Mouse (Mus musculus): ENCODE measurements around the gene Sema5a. TPM values are rescaled to one million over a fixed set of nuclear protein-coding genes. Genes with fewer than 3 reads are reported as not detected.

The Sema5a gene
- total RNA-seq, 2 experiments from 2014 or later: 23.7 to 26.0 TPM

DNA sequence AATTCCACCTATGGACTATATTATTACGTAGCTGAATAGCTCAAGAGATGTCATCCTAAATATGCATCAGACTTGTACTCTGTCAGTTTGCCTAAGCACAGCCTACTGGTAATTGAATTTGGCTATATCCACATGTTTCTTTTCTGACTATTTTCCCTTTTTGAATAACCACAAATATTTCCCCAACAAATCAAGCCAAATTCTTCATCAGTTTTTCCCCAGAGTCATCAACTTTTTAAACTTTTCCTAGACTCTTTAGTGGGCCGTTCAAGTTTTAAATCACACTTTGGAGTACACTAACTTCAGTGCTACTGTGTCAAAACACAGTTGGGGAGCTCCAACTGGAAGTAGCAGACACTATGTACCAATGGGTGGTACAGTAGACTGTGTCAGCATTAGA lies 448.4 kb downstream of the Sema5a start:
- intact Hi-C loops (cut with DNase I): no loop called here
- no peak for DNase-seq (ENCODE audit: low spot score in 2 of 2)

DNA sequence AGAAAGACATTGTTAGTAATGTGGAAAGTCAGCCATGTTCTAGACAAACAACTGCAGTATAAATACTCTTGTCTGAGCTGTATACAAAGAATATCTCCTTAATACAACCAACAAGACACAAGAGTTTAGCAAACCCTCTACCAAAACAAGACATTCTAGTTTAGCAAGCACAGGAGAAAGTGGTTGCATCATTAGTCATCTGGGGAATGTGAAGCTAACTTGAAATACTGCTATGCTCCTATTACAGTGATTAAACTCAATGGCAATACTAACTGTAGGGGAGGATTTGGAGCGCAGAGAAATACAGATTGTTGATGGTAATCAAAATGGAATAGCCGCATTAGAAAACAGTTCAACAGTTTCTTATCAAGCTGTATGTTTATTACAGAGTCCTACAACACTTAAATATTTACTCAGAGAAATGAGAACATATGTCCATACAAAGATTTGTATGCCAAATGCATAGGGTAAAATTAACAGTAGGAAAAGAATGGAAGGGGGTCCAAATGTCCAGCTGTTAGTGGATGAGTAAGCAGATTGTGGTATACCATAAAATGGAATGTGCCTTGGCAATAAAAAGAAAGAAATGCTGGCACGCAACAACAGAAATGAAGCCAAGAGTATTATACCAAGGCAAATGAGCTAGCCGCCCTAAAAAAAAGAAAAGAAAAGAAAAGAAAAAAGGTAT lies 472.8 kb downstream of the Sema5a start:
- intact Hi-C loops (cut with DNase I): loop anchor here (10.0 kb wide), 1 partner anchor 143 kb away; no protein-coding TSS in a partner anchor
- no peak for DNase-seq (ENCODE audit: low spot score in 2 of 2)

DNA sequence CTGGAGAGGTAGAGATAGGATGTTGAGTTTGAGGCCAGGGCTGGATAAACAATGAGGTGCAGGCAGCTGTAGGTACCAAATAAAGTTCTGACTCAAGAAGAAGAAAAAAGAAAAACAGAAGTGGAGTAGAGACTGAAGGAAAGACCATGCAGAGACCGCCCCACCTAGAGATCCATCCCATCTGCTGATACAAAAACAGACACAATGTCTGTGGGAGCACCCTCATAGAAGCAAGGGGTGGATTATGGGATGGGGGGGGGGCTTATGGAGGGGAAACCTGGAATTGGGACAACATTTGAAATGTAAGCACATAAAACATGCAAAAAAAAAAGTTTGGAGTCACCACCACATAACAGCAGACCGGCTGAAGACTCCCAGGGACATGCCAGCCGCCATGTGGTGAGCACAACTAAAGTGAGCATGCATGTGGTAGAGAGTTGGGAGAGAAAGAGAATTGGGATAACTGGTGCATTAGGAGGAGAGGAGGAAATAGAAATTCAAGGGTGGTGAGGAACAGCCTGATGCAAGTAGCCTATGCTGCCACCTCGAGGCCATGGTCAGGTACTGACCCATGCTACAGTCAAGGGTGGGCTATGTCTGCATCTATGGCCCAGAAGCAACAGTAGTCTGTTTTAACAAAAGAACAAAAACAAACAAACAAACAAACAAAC lies 473.8 kb downstream of the Sema5a start:
- intact Hi-C loops (cut with DNase I): loop anchor here (2.0 to 10.0 kb wide), 2 partner anchors 144 to 472 kb away; no protein-coding TSS in a partner anchor
- peak; percentile 37 to 41 for DNase-seq (ENCODE audit: low spot score in 2 of 2)

DNA sequence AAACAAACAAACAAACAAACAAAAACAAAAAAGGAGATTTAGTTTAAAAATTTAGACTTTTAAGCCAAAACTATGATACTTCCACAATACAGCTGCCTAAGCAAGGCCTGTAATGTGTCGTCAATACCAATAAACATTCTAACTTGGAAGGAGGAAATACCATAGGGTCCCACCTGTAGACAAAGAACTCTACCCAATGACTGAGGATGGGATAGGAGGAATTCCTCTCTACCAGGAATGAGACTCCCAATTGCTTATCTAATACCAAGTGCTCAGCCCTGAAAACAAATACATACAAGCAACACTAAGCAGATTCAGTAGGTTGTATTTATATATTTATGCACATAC lies 474.3 kb downstream of the Sema5a start:
- intact Hi-C loops (cut with DNase I): loop anchor here (2.0 to 10.0 kb wide), 2 partner anchors 144 to 472 kb away; no protein-coding TSS in a partner anchor

DNA sequence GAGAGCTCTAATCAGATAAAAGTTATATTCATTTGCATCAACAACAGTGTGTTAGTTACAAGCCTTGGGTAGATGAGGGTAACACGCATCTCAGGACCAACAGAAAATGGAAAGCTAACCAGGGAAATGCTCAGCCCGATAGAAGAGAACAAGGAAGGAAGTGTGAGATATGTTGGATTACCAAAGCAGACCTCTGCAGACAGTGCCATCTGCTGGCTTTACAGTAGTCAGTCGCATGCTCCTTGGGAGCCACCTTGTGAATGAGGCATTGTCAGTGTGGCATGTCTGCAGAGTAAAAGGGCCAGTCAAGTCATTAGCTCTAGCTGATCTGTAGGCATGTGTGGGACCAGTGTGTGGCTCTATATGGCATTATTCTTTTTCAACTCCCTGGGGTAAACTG lies 486.2 kb downstream of the Sema5a start:
- DNase-seq (ENCODE audit: low spot score in 2 of 2): peak; percentile 33 to 37
- intact Hi-C loops (cut with DNase I): loop anchor here (10.0 kb wide), 1 partner anchor 1126 kb away; the partner anchor contains the start of genes Cct5 and Fam173b

More for the DNA sequence above, 474.3 kb downstream of the Sema5a start:
- DNase-seq (ENCODE audit: low spot score in 2 of 2): no peak

Other genes with a start within 250 kb of the Sema5a start
- not detected for gene Tas2r119, start 67.5 kb upstream of the Sema5a start, total RNA-seq (2021)